Mouse (Mus musculus) liver, embryonic 16.5 days (tissue): ENCODE measurements at regions not wholly inside any gene's neighbourhood (a gene's known extent, or its start where the extent isn't known, plus 50 kb on each side); places are given as distances from the start of the nearest gene placed in this dataset.

Source experiments
- ATAC-seq: fragments of 200-750 bp; cut with Nextera tagmentation; 2 replicates; pipeline ENCODE4 v1.8.0; 2017; ENCODE audit warnings: low read depth, mild to moderate bottlenecking, moderate number of reproducible peaks, moderate library complexity
- H3K27ac ChIP-seq: fragments of 300-500 bp; sonication (generic); 2 replicates; pipeline ENCODE4 v1.5.1; 2014; ENCODE audit warnings: mild to moderate bottlenecking, low read length
- H3K27me3 ChIP-seq: fragments of 300-500 bp; sonication (generic); 2 replicates; pipeline ENCODE4 v1.6.1; 2014; ENCODE audit warnings: low read depth, low read length, mixed read lengths; ENCODE audit not compliant: control insufficient read depth, insufficient read depth
- H3K36me3 ChIP-seq: fragments of 300-500 bp; sonication (generic); 2 replicates; pipeline ENCODE4 v1.6.1; 2014; ENCODE audit warnings: mild to moderate bottlenecking; ENCODE audit not compliant: control insufficient read depth, insufficient read depth
- H3K4me1 ChIP-seq: fragments of 300-500 bp; sonication (generic); 2 replicates; pipeline ENCODE4 v1.6.1; 2014; ENCODE audit warnings: low read depth, low read length, mixed read lengths; ENCODE audit not compliant: control insufficient read depth
- H3K4me2 ChIP-seq: fragments of 300-500 bp; sonication (generic); 2 replicates; pipeline ENCODE4 v1.6.1; 2014; ENCODE audit warnings: low read depth, low read length, mixed read lengths
- H3K4me3 ChIP-seq: fragments of 300-500 bp; sonication (generic); 2 replicates; pipeline ENCODE4 v1.5.1; 2014; ENCODE audit warnings: low read depth, mild to moderate bottlenecking, low read length
- H3K9ac ChIP-seq: fragments of 300-500 bp; sonication (generic); 2 replicates; pipeline ENCODE4 v1.6.1; 2014; ENCODE audit warnings: low read depth, low read length
- H3K9me3 ChIP-seq: fragments of 300-500 bp; sonication (generic); replicated peaks from 2 replicates; pipeline ENCODE4 v1.6.1; 2016; ENCODE audit warnings: low read length; ENCODE audit not compliant: control insufficient read depth
- WGBS: fragments of 180-500 bp; shearing (Covaris S2); extraction: QIAGEN DNeasy Blood & Tissue Kit; methylation state at CpG from one replicate; pipeline ENCODE4 v1.1.7; 2014; ENCODE audit not compliant: insufficient replicate concordance; 5-methylcytosine and 5-hydroxymethylcytosine counted together

DNA sequence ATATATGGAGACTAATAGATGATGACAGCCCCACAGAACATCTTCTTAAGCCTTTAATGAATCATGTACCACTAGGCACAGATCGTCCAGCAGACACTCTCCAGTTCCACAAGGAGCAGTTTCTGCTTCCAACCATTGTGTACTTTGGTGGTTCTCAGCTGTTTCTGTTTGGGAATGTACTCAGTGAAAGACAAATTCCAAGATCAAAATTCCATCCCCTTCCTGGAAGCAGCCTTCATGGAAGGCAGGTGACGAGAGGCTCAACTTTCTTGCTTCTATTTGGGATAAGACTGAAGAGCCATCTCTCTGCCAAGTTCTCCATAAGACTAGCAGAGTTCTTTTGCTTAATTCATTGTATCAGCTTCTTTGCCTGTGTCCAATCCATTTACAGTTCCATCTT, 444.0 kb upstream of the Klf4 start:
- Histone ChIP-seq H3K36me3 (no peaks in the 10 kb centered on the region), H3K9me3 (no peaks in the 10 kb centered on the region), H3K4me1 (no peaks in the 10 kb centered on the region), H3K4me3 (no peak overlapping the region), H3K27me3 (no peaks in the 10 kb centered on the region), H3K9ac (no peak overlapping the region), H3K27ac (no peak overlapping the region), H3K4me2 (no peak overlapping the region)
- 65% methylated on average over 2 of the region's 2 CpGs for WGBS
- no peak for ATAC-seq

DNA sequence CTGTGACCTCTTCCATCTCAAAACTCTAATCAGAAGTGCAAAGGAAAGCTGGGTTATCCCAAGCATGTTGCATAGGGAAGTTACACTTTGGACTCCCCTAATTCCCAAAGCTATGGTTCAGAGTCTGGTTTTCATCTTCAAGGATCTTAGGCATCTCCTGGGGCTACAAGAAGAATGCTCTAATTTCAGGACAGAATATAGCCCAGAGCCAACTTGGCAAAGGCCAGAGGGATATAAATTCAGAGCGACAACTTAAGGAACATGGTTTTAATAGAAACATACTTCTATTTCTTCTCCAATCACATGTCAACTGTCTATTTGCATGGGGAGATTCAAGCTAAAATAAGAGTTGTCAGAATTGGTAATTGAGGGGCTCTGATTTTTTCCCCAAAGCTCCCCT, 441.4 kb upstream of the Klf4 start:
- H3K4me1 ChIP-seq: no peaks in the 10 kb centered on the region
- no peaks in the 10 kb centered on the region for H3K27me3 ChIP-seq
- H3K4me2 ChIP-seq: no peak overlapping the region
- no peak overlapping the region for H3K9ac ChIP-seq
- ATAC-seq: no peak
- H3K27ac ChIP-seq: no peak overlapping the region
- WGBS: 62% methylated on average over 1 of the region's 1 CpGs
- no peaks in the 10 kb centered on the region for H3K9me3 ChIP-seq
- H3K36me3 ChIP-seq: no peaks in the 10 kb centered on the region
- H3K4me3 ChIP-seq: no peak overlapping the region

DNA sequence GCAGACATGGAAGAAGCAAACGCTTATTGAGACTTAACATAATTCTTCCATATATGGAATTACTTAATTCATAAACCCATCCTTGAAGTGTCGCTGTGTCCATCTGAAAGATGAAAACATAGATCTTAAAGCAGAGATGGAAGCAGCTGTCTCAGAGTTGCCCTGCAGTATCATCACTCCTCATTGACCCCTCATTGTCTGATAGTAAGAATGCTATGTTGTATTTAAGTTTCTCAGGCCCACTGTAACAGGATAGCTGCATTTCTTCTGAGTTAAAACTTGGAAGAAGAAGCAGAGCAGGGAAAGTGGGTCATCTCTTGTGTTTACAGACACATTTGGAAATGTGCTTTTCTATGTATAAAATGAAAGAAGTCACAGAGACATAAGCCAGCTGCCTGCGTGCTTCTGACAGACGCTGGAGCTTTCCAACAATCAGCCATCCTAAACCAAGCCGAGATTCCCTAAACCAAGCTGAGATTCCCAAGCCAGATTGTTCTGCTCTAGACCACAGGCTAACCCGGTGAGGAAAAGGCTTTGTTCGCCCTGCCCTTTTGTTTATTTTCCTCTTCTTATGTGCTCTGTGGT, 440.1 kb upstream of the Klf4 start:
- no peak overlapping the region for H3K4me3 ChIP-seq
- no peak for ATAC-seq
- no peaks in the 10 kb centered on the region for H3K4me1 ChIP-seq
- no peaks in the 10 kb centered on the region for H3K9me3 ChIP-seq
- H3K4me2 ChIP-seq: no peak overlapping the region
- H3K36me3 ChIP-seq: no peaks in the 10 kb centered on the region
- no peak overlapping the region for H3K27ac ChIP-seq
- no peak overlapping the region for H3K9ac ChIP-seq
- H3K27me3 ChIP-seq: no peaks in the 10 kb centered on the region
- 56% methylated on average over 7 of the region's 7 CpGs for WGBS

DNA sequence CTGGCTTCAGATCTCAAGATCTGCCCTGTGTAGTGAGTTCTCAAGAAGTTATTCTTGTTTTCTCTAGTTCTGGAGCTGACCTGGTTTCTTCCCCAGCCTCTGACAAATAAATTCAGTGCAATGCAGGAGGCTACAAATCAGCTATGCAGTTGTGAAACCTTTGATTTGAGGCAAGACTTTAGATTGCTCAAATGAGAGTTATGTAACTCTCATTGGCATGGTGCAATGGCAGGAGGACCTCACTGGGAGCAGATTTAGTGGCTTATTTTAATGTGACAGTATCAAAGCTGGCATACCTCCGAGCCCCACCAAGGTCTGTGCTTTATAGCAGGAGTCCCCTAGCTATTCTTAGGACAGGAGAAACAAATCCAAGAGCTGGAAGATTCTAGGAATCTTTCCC, 427.8 kb upstream of the Klf4 start:
- no peaks in the 10 kb centered on the region for H3K4me1 ChIP-seq
- no peak for ATAC-seq
- no peak overlapping the region for H3K4me3 ChIP-seq
- H3K9me3 ChIP-seq: no peaks in the 10 kb centered on the region
- no peak overlapping the region for H3K9ac ChIP-seq
- H3K4me2 ChIP-seq: no peak overlapping the region
- no peaks in the 10 kb centered on the region for H3K36me3 ChIP-seq
- no peak overlapping the region for H3K27ac ChIP-seq
- no peaks in the 10 kb centered on the region for H3K27me3 ChIP-seq
- WGBS: 41% methylated on average over 1 of the region's 1 CpGs

DNA sequence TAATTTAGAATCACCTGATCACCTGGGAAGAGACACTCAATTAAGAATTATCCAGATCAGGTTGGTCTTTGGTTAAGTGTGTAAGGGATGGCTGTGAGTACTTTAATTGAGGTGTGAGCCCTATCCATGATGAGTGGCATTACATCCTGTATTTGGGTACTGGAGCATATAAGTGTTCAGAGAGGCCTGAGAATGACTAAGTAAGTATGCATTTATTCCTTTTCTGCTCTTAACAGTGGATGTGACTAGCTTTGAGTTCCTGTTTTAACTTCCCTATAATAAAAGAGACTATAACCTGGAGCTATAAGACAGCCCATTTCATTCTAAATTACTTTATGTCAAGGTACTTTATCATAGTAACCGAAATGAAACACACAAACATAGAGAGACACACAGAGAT, 421.4 kb upstream of the Klf4 start:
- Histone ChIP-seq H3K4me1 (no peaks in the 10 kb centered on the region), H3K9me3 (no peaks in the 10 kb centered on the region), H3K4me3 (no peak overlapping the region), H3K4me2 (no peak overlapping the region), H3K27ac (no peak overlapping the region), H3K36me3 (no peaks in the 10 kb centered on the region), H3K27me3 (no peaks in the 10 kb centered on the region), H3K9ac (no peak overlapping the region)
- 63% methylated on average over 1 of the region's 1 CpGs for WGBS
- no peak for ATAC-seq

DNA sequence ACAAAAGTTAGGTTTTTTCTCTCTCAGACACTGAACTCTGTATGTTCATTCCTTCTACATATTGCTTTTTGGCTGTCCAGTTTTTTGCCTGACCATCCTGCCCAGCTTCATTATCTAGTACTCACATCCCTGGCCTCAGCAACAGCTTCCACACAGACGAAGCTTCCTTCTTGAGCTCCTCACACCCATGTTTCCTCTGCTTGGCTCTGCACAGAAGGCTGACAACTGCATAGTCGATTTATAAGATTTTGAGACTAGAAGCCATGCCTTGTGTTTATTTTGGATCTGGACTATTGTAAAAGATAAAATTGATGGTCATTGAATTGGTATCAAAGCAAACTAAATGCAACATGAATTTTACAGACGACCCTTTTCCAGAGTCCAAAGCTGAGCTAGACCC, 420.0 kb upstream of the Klf4 start:
- Histone ChIP-seq H3K4me3 (no peak overlapping the region), H3K4me2 (no peak overlapping the region)

DNA sequence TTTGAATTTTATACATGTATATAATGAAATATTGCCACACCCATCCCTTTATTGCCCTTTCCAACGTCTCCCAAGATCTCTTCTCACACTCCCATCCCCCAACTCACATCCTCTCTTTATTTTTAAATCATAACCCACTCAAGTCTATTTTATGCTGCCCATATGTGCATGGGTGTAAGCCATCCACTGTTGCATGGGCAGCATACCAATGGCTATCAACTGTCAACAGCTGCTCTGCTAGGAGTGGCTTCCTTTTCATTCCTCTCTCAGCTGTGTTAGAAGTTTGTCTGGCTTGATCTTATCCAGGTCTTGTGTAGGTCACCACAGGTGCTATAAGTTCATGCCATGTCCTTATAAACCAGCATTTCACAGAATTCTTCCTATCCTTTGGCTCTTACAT, 409.2 kb upstream of the Klf4 start:
- no peaks in the 10 kb centered on the region for H3K4me1 ChIP-seq
- no peak overlapping the region for H3K27ac ChIP-seq
- no peak overlapping the region for H3K9ac ChIP-seq

More for the DNA sequence above, 420.0 kb upstream of the Klf4 start:
- no peaks in the 10 kb centered on the region for H3K36me3 ChIP-seq
- no peak for ATAC-seq
- no peaks in the 10 kb centered on the region for H3K9me3 ChIP-seq
- no peaks in the 10 kb centered on the region for H3K4me1 ChIP-seq
- no peaks in the 10 kb centered on the region for H3K27me3 ChIP-seq
- no peak overlapping the region for H3K27ac ChIP-seq
- H3K9ac ChIP-seq: no peak overlapping the region
- WGBS: 49% methylated on average over 3 of the region's 3 CpGs

DNA sequence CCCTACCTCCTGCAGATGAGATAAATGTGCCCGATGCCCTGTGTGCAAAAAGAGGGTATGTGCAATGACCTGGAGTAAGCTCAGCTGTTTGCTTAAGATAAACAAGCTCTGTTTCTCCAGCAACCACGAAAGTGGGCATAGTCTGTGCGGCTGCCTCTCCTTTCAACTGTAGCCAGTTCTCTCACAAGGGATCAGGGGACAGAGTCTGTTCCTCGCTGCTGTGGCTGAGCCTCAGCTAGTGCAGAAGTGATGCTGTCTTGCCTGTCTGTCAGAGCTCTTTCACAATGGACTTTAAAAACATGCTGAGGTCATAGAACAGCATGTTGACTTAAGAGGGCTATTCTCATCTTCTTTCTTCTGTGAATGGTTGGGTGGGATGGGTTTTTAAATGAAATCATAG, 406.1 kb upstream of the Klf4 start:
- H3K9ac ChIP-seq: no peak overlapping the region
- H3K4me3 ChIP-seq: no peak overlapping the region
- no peaks in the 10 kb centered on the region for H3K9me3 ChIP-seq
- H3K27ac ChIP-seq: no peak overlapping the region
- no peaks in the 10 kb centered on the region for H3K36me3 ChIP-seq
- no peak for ATAC-seq
- WGBS: 37% methylated on average over 4 of the region's 4 CpGs
- H3K4me1 ChIP-seq: no peaks in the 10 kb centered on the region
- H3K27me3 ChIP-seq: no peaks in the 10 kb centered on the region
- no peak overlapping the region for H3K4me2 ChIP-seq

More for the DNA sequence above, 409.2 kb upstream of the Klf4 start:
- no peak overlapping the region for H3K4me2 ChIP-seq
- WGBS: 26% methylated on average over 1 of the region's 1 CpGs
- H3K27me3 ChIP-seq: no peaks in the 10 kb centered on the region
- no peak overlapping the region for H3K4me3 ChIP-seq
- no peak for ATAC-seq
- no peaks in the 10 kb centered on the region for H3K36me3 ChIP-seq
- no peaks in the 10 kb centered on the region for H3K9me3 ChIP-seq

DNA sequence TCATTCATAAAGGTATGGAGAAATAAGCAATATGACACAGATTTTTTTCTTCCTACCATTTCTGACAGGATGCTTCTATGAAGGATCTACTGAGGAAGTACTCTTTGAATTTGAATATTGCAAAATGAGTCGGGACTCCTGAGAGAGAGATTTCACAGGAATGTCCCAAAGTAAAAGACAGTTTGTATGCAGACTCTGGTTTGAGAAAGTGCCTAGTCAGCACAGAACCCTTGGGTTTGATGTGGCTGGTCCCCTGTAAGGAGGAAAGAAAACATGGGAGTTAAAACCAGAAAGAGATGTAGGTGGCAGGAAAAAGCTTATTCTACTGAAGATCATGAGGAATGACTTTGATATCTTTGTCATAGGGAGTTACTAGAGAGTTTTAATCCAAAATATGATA, 405.6 kb upstream of the Klf4 start:
- no peaks in the 10 kb centered on the region for H3K9me3 ChIP-seq
- no peak overlapping the region for H3K4me2 ChIP-seq
- 49% methylated on average over 1 of the region's 1 CpGs for WGBS
- no peak overlapping the region for H3K9ac ChIP-seq
- no peak overlapping the region for H3K4me3 ChIP-seq
- no peaks in the 10 kb centered on the region for H3K4me1 ChIP-seq
- H3K36me3 ChIP-seq: no peaks in the 10 kb centered on the region
- no peaks in the 10 kb centered on the region for H3K27me3 ChIP-seq
- no peak for ATAC-seq
- no peak overlapping the region for H3K27ac ChIP-seq
